Mouse (Mus musculus): ENCODE measurements at regions not wholly inside any gene's neighbourhood (a gene's known extent, or its start where the extent isn't known, plus 50 kb on each side); places are given as distances from the start of the nearest gene placed in this dataset.

GRCm38 (mm10) chr14:99812741-99813485 is 471.6 kb downstream of the Klf12 start:
- no peak overlapping the region for H3K4me2 ChIP-seq (ENCODE audit: low read depth, low read length)
- H3K27ac ChIP-seq (ENCODE audit: low read depth, low read length): no peak overlapping the region
- H3K9me3 ChIP-seq (ENCODE audit: control insufficient read depth, low read length): no peaks in the 10 kb centered on the region
- H3K4me3 ChIP-seq (ENCODE audit: low read depth, low read length): no peak overlapping the region
- H3K4me1 ChIP-seq (ENCODE audit: control insufficient read depth, insufficient read depth, low read length): no peaks in the 10 kb centered on the region
- WGBS: 88% methylated on average over 6 of the region's 6 CpGs
- no peak overlapping the region for H3K9ac ChIP-seq (replicated peaks; ENCODE audit: low read depth, low read length)
- H3K27me3 ChIP-seq (ENCODE audit: control insufficient read depth, insufficient read depth, low read length): no peaks in the 10 kb centered on the region
- no peaks in the 10 kb centered on the region for H3K36me3 ChIP-seq (ENCODE audit: control insufficient read depth, insufficient read depth, low read length)
- ATAC-seq (ENCODE audit: low read depth): no peak

Measured in neural tube, embryonic 14.5 days (tissue).